Mouse (Mus musculus) spleen, adult 2 months (tissue): ENCODE measurements around the gene Slc16a6.

ENCODE experiments used
- CTCF ChIP-seq: fragments of 200-500 bp; IDR thresholded peaks from 2 replicates; pipeline ENCODE4 v1.5.1; 2011; ENCODE audit warnings: mild to moderate bottlenecking, inconsistent platforms; ENCODE audit not compliant: insufficient read depth, insufficient read length, insufficient replicate concordance; ENCODE audit errors: extremely low read depth
- POLR2A ChIP-seq: fragments of 200-500 bp; IDR thresholded peaks from 2 replicates; pipeline ENCODE4 v1.6.1; 2011; ENCODE audit warnings: low read depth, low read length, inconsistent platforms

DNA sequence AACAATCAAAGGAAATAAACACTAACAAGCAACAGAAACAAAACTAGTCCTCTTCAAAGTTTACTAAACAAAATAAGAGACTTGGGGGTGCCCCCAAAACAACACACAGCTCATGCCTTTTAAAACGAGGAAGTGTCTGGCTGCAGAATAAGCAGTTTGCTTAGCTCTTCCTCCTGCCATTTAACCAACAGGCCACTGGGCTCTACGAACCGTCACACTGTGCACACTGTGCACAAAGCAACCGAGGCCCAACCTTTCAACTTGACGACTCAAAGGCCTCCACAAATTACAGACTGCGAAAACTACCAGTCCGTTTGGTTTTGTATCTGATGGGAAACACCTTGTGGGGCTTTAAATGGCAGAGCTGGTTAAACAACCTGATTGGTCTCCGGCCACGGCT lies 3.2 kb downstream of the Slc16a6 start:
- TF ChIP-seq CTCF (no peak), POLR2A (no peak)
